23 mouse cellular contexts compared by ENCODE assay signal in genomic region chr5:148428846-148429245, GRCm38 (mm10). TPM values are rescaled to one million over a fixed set of nuclear protein-coding genes. Genes with fewer than 3 reads are reported as not detected.
DNase-seq lines count a peak whose midpoint lies in the region; ATAC-seq and TF ChIP-seq lines count a peak whose summit lies in the region.
"Had no signal": no experiment of that assay in that cellular context is flagged by ENCODE, and none has a peak within 500 bp of the region (broad histone marks: within the 10 kb centered on the region; RNA-seq: fewer than 3 reads in every experiment).

No protein-coding gene starts in this region.

- peak overlapping the region; percentile 34 for H3K4me3 ChIP-seq in bone marrow, adult 2 months (replicated peaks; ENCODE audit: control insufficient read depth, low read depth, low read length)
- no peak overlapping the region for H3K4me3 ChIP-seq in hindbrain, embryonic 12.5 days
- H3K4me3 ChIP-seq: embryonic facial prominence, embryonic 10.5 days; heart, embryonic 10.5 days; hindbrain, embryonic 10.5 days; left cerebral cortex, adult 2 months; liver, embryonic 13.5 days; midbrain, embryonic 15.5 days; myocyte; neural tube, embryonic 15.5 days had no signal

- H3K27me3 ChIP-seq in hindbrain, embryonic 12.5 days, result no peaks in the 10 kb centered on the region
- H3K27me3 ChIP-seq: liver, embryonic 13.5 days; midbrain, embryonic 15.5 days; neural tube, embryonic 15.5 days had no signal

- TF ChIP-seq POLR2A in bone marrow, adult 2 months (IDR thresholded peaks at IDR 0.05; ENCODE audit: borderline replicate concordance, control insufficient read depth, low read depth, low read length), result no peak

- H3K9ac ChIP-seq in hindbrain, embryonic 12.5 days, result no peak overlapping the region
- H3K9ac ChIP-seq: forebrain, postnatal 0 days; liver, embryonic 13.5 days; midbrain, embryonic 15.5 days; neural tube, embryonic 15.5 days had no signal

- peak overlapping the region; percentile 74 for H3K27ac ChIP-seq in bone marrow, adult 2 months (ENCODE audit: control insufficient read depth, insufficient read depth, low read depth, low read length, poor library complexity)
- no peak overlapping the region for H3K27ac ChIP-seq in hindbrain, embryonic 12.5 days
- H3K27ac ChIP-seq: embryonic facial prominence, embryonic 10.5 days; heart, embryonic 10.5 days; hindbrain, embryonic 10.5 days; left cerebral cortex, adult 2 months; liver, embryonic 13.5 days; midbrain, embryonic 15.5 days; neural tube, embryonic 15.5 days had no signal

- peak; percentile 93 for ATAC-seq in megakaryocyte, adult 5-6 weeks (ENCODE audit: poor library complexity, severe bottlenecking)
- no peak for ATAC-seq in hindbrain, embryonic 12.5 days (ENCODE audit: low FRiP score)
- ATAC-seq: forebrain, postnatal 0 days; midbrain, embryonic 15.5 days had no signal

- peaks cover 4% of the 10 kb centered on the region; the same call in 1 of the 2 replicates for H3K9me3 ChIP-seq in hindbrain, embryonic 12.5 days (replicated peaks)
- H3K9me3 ChIP-seq: embryonic facial prominence, embryonic 10.5 days; heart, embryonic 10.5 days; liver, embryonic 13.5 days; midbrain, embryonic 15.5 days; neural tube, embryonic 15.5 days had no signal

- no peaks in the 10 kb centered on the region for H3K36me3 ChIP-seq in hindbrain, embryonic 12.5 days
- H3K36me3 ChIP-seq: embryonic facial prominence, embryonic 10.5 days; heart, embryonic 10.5 days; hindbrain, embryonic 10.5 days; liver, embryonic 13.5 days; midbrain, embryonic 15.5 days; neural tube, embryonic 15.5 days had no signal

- no peak for TF ChIP-seq CTCF in bone marrow, adult 2 months (IDR thresholded peaks at IDR 0.05; ENCODE audit: control insufficient read depth, insufficient read depth, low read length)

- DNase-seq in thymus, postnatal 0 days (ENCODE audit: low spot score), result peak; percentile 15
- DNase-seq in thymus, postnatal 25 days, result no peak
- no peak for DNase-seq in yolk sac, embryonic 10.5 days (ENCODE audit: low spot score)
- DNase-seq in urinary bladder, postnatal 10 days (ENCODE audit: low spot score), result no peak
- DNase-seq: adrenal gland, postnatal 14 days; cerebellum, adult 9-11 months; forebrain, postnatal 0 days; gastrocnemius, postnatal 25 days; kidney, adult 8-10 months; kidney, postnatal 10 days; liver, embryonic 13.5 days; lung, adult 2 months; thymus, postnatal 4 days had no signal

- no peak overlapping the region for H3K4me2 ChIP-seq in hindbrain, embryonic 12.5 days (replicated peaks)
- H3K4me2 ChIP-seq: liver, embryonic 13.5 days; midbrain, embryonic 15.5 days; neural tube, embryonic 15.5 days had no signal

- 32% methylated on average over 4 of the region's 4 CpGs for WGBS in bone marrow, adult 2 months
- 86% methylated on average over 4 of the region's 4 CpGs for WGBS in hindbrain, embryonic 12.5 days

- H3K4me1 ChIP-seq in bone marrow, adult 2 months (ENCODE audit: control insufficient read depth, insufficient read depth, low read length), result peaks cover 2% of the 10 kb centered on the region; the same call in 1 of the 2 replicates
- no peaks in the 10 kb centered on the region for H3K4me1 ChIP-seq in hindbrain, embryonic 12.5 days
- H3K4me1 ChIP-seq: embryonic facial prominence, embryonic 10.5 days; heart, embryonic 10.5 days; hindbrain, embryonic 10.5 days; liver, embryonic 13.5 days; midbrain, embryonic 15.5 days; neural tube, embryonic 15.5 days had no signal

RNA-seq across cellular contexts. Expression of gene Slc7a1, which starts 29.1 kb away (rescaled TPM):
- 15.5 and 16.5 TPM in 2 replicates for polyA plus RNA-seq in thymus, postnatal 0 days (2015; fragmentation: Nextera tagmentation; extraction: Ambion mirVana)
- polyA plus RNA-seq in bone marrow, adult 2 months (2011; ENCODE audit: insufficient read depth, insufficient read length, low replicate concordance, missing spikeins), result 10.6 and 12.2 TPM in 2 replicates
- 17.2 and 18.6 TPM in 2 replicates for total RNA-seq in megakaryocyte, adult 5-6 weeks (2015)
- total RNA-seq in megakaryocyte, adult 5-6 weeks (2017), result 7.6 and 12.3 TPM in 2 replicates
- 15.4 and 17.1 TPM in 2 replicates for polyA plus RNA-seq in hindbrain, embryonic 12.5 days (2016; fragmentation: Nextera tagmentation; extraction: Ambion mirVana)
